Mouse (Mus musculus) urinary bladder, adult 2 months (tissue): ENCODE results near the gene Zfp791. TPM values are rescaled to one million over a fixed set of nuclear protein-coding genes. Genes with fewer than 3 reads are reported as not detected.

Experiments
- polyA plus RNA-seq: library from polyadenylated mRNA; depleted of rRNA; stranded (reverse); fragments of >200 nt; gene quantifications from 2 replicates; pipeline ENCODE4 v1.2.3, GENCODE M21; 2012; rRNA removed

The Zfp791 gene
- polyA plus RNA-seq, 1 experiment, result 3.9 TPM

Other genes starting within 250 kb of the Zfp791 start
- 31.4 and 33.1 TPM in 2 replicates for gene Gcdh, start 229.2 kb downstream of the Zfp791 start, polyA plus RNA-seq
- 0.15 TPM in 2 replicates for gene Klf1, start 221.2 kb downstream of the Zfp791 start, polyA plus RNA-seq
- 18.4 and 20.4 TPM in 2 replicates for gene Dnase2a, start 214.5 kb downstream of the Zfp791 start, polyA plus RNA-seq
- 0.17 and 0.19 TPM in 2 replicates for gene Mast1, start 185.7 kb downstream of the Zfp791 start, polyA plus RNA-seq
- not detected in 2 replicates for gene Rtbdn, start 176.1 kb downstream of the Zfp791 start, polyA plus RNA-seq
- not detected in 2 replicates for gene Gm49661, start 153.7 kb downstream of the Zfp791 start, polyA plus RNA-seq
- gene Prdx2, start 153.5 kb downstream of the Zfp791 start, polyA plus RNA-seq, result 215 and 231 TPM in 2 replicates
- 49.4 and 49.5 TPM in 2 replicates for gene Rnaseh2a, start 153.3 kb downstream of the Zfp791 start, polyA plus RNA-seq
- 97.4 and 121 TPM in 2 replicates for gene Junb, start 144.4 kb downstream of the Zfp791 start, polyA plus RNA-seq
- gene Hook2, start 132.5 kb downstream of the Zfp791 start, polyA plus RNA-seq, result 26.9 and 28.5 TPM in 2 replicates
- 0.04 TPM in 1 of 2 replicates, not detected in the other for gene Best2, start 108.6 kb downstream of the Zfp791 start, polyA plus RNA-seq
- gene Asna1, start 97.8 kb downstream of the Zfp791 start, polyA plus RNA-seq, result 113 and 136 TPM in 2 replicates
- gene Trir, start 96.3 kb downstream of the Zfp791 start, polyA plus RNA-seq, result 109 and 140 TPM in 2 replicates
- 50.0 and 53.0 TPM in 2 replicates for gene Tnpo2, start 86.2 kb downstream of the Zfp791 start, polyA plus RNA-seq
- gene Fbxw9, start 63.0 kb downstream of the Zfp791 start, polyA plus RNA-seq, result 38.9 and 54.7 TPM in 2 replicates
- 0.43 and 1.2 TPM in 2 replicates for gene Gm5741, start 55.1 kb downstream of the Zfp791 start, polyA plus RNA-seq
- gene Dhps, start 51.3 kb downstream of the Zfp791 start, polyA plus RNA-seq, result 41.0 and 47.1 TPM in 2 replicates
- 95.6 and 103 TPM in 2 replicates for gene Wdr83os, start 42.4 kb downstream of the Zfp791 start, polyA plus RNA-seq
- 35.8 and 45.7 TPM in 2 replicates for gene Wdr83, start 41.8 kb downstream of the Zfp791 start, polyA plus RNA-seq
- gene Man2b1, start 39.8 kb downstream of the Zfp791 start, polyA plus RNA-seq, result 72.9 and 74.8 TPM in 2 replicates
- gene Cks1brt, start 28.8 kb upstream of the Zfp791 start, polyA plus RNA-seq, result not detected in 2 replicates
- gene Olfr371, start 102.9 kb upstream of the Zfp791 start, polyA plus RNA-seq, result not detected in 2 replicates
- 25.1 and 31.3 TPM in 2 replicates for gene Orc6, start 176.5 kb upstream of the Zfp791 start, polyA plus RNA-seq
- 92.0 and 94.3 TPM in 2 replicates for gene Vps35, start 176.7 kb upstream of the Zfp791 start, polyA plus RNA-seq